Mouse (Mus musculus) hindbrain, embryonic 16.5 days (tissue): ENCODE measurements around the gene Hoxd11. TPM values are rescaled to one million over a fixed set of nuclear protein-coding genes. Genes with fewer than 3 reads are reported as not detected.

Experiments used
- ATAC-seq: fragments of 200-750 bp; cut with Nextera tagmentation; 2 replicates; pipeline ENCODE4 v1.8.0; 2017; ENCODE audit warnings: moderate TSS enrichment, moderate library complexity
- H3K27ac ChIP-seq: fragments of 300-500 bp; sonication (generic); 2 replicates; pipeline ENCODE4 v1.5.1; 2014; ENCODE audit warnings: low read depth, mild to moderate bottlenecking, control low read depth, low read length, moderate library complexity
- H3K27me3 ChIP-seq: fragments of 300-500 bp; sonication (generic); replicated peaks from 2 replicates; pipeline ENCODE4 v1.6.1; 2014; ENCODE audit warnings: low read length; ENCODE audit not compliant: control insufficient read depth, insufficient read depth
- H3K36me3 ChIP-seq: fragments of 300-500 bp; sonication (generic); 2 replicates; pipeline ENCODE4 v1.6.1; 2014; ENCODE audit warnings: mild to moderate bottlenecking, low read length, moderate library complexity, mixed read lengths; ENCODE audit not compliant: control insufficient read depth, insufficient read depth
- H3K4me1 ChIP-seq: fragments of 300-500 bp; sonication (generic); 2 replicates; pipeline ENCODE4 v1.6.1; 2014; ENCODE audit warnings: low read depth, low read length; ENCODE audit not compliant: control insufficient read depth, insufficient read depth
- H3K4me2 ChIP-seq: fragments of 300-500 bp; sonication (generic); 2 replicates; pipeline ENCODE4 v1.6.1; 2014; ENCODE audit warnings: mild to moderate bottlenecking, low read length, control low read depth, moderate library complexity
- H3K4me3 ChIP-seq: fragments of 300-500 bp; sonication (generic); 2 replicates; pipeline ENCODE4 v1.5.1; 2014; ENCODE audit warnings: mild to moderate bottlenecking, low read length, control low read depth, moderate library complexity
- H3K9ac ChIP-seq: fragments of 300-500 bp; sonication (generic); 2 replicates; pipeline ENCODE4 v1.6.1; 2014; ENCODE audit warnings: low read depth, mild to moderate bottlenecking, control low read depth, low read length, moderate library complexity
- H3K9me3 ChIP-seq: fragments of 300-500 bp; sonication (generic); 2 replicates; pipeline ENCODE4 v1.6.1; 2014; ENCODE audit warnings: mild to moderate bottlenecking, low read length, moderate library complexity; ENCODE audit not compliant: control insufficient read depth
- WGBS: fragments of 180-500 bp; shearing (Covaris S2); extraction: QIAGEN DNeasy Blood & Tissue Kit; methylation state at CpG from one replicate; pipeline ENCODE4 v1.1.7; 2014; 5-methylcytosine and 5-hydroxymethylcytosine counted together
- polyA plus RNA-seq: library from polyadenylated mRNA; unstranded; fragments of >200 nt; fragmentation: Nextera tagmentation; extraction: Ambion mirVana; gene quantifications from 2 replicates; pipeline ENCODE4 v1.2.1, GENCODE M21; 2015

Hoxd11 gene
- polyA plus RNA-seq, 1 experiment from 2014 or later: not detected

DNA sequence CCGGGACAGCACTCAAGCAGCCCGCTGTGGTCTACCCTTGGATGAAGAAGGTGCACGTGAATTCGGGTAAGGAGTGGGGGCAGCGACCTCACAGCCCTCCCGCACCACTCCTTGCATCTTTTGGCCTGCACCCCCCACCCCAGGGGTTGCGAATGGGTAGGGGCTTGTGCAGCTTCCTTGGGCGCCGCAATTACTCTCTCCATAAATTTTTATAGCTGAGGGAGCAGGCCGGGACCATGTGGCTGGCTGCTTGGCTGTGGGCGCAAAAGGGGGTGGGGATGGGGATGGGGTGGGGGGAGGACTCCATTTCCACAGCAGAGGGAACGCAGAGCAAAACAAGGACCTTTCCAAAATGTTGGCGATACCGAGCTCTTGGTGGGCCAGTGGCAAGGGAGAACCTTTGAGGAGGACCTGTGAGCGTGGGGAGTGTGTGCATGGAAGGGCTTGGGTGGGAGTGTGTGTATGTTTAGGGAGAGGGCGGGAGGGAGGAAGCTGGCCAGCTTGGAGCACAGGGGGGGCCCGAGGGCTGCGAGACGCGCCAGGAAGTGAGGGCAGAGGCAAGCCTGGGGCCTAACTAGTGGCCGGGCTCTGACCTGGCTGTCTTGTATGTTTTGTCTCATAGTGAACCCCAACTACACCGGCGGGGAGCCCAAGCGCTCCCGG is 48.4 kb downstream of the Hoxd11 start:
- WGBS: 4% methylated on average over 24 of the region's 25 CpGs
- no peaks in the 10 kb centered on the region for H3K36me3 ChIP-seq
- peaks cover 44% of the 10 kb centered on the region for H3K27me3 ChIP-seq
- peak overlapping the region; percentile 50 for H3K4me2 ChIP-seq
- H3K9ac ChIP-seq: peak overlapping the region; percentile 53
- H3K27ac ChIP-seq: peak overlapping the region; percentile 81
- peaks cover 2% of the 10 kb centered on the region for H3K4me1 ChIP-seq
- H3K4me3 ChIP-seq: peak overlapping the region; percentile 49
- peak; percentile 19; the same call in 1 of the 2 replicates for ATAC-seq
- H3K9me3 ChIP-seq: no peaks in the 10 kb centered on the region

DNA sequence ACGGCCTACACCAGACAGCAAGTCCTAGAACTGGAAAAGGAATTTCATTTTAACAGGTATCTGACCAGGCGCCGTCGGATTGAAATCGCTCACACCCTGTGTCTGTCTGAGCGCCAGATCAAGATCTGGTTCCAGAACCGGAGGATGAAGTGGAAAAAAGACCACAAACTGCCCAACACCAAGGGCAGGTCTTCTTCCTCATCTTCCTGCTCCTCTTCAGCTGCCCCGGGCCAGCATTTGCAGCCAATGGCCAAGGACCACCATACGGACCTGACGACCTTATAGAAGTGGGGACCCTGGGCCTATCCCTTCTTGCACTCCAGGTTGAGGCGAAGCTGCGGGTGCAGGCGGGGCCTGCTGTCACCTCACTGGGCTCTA is 48.9 kb downstream of the Hoxd11 start:
- Histone ChIP-seq H3K4me3 (peak overlapping the region; percentile 49), H3K9ac (peak overlapping the region; percentile 53), H3K27ac (peak overlapping the region; percentile 68), H3K4me2 (peak overlapping the region; percentile 50), H3K4me1 (peaks cover 2% of the 10 kb centered on the region), H3K27me3 (peaks cover 39% of the 10 kb centered on the region), H3K9me3 (no peaks in the 10 kb centered on the region), H3K36me3 (no peaks in the 10 kb centered on the region)
- no peak for ATAC-seq
- WGBS: 12% methylated on average over 13 of the region's 13 CpGs

DNA sequence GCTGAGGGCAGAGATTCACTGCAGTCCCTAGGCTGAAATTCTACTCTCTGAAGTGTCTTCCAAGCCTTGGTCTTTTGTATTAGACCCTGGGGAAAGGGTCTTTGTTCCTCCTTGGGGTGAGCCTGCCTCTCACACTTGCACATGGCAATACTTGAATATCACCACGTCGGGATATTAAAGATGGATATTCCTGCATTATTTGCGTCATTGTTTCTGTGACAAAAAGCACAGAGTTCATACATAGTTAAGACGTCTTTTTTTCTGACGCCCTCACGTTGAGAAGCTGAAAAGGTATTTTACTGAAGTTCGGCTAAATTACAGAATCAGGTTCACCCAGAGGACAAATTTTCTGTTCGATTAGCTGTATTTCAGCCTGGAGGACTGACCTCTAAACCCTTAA is 51.0 kb downstream of the Hoxd11 start:
- WGBS: 7% methylated on average over 8 of the region's 8 CpGs
- ATAC-seq: no peak
- H3K9ac ChIP-seq: 0 out of 2 replicates have a peak overlapping the region, but pooled peaks have one; percentile 4
- H3K36me3 ChIP-seq: no peaks in the 10 kb centered on the region
- H3K9me3 ChIP-seq: no peaks in the 10 kb centered on the region
- no peak overlapping the region; the same call in 1 of the 2 replicates for H3K4me3 ChIP-seq
- peaks cover 29% of the 10 kb centered on the region for H3K27me3 ChIP-seq
- peak overlapping the region; percentile 67 for H3K4me2 ChIP-seq
- H3K27ac ChIP-seq: no peak overlapping the region; the same call in 1 of the 2 replicates
- peaks cover 2% of the 10 kb centered on the region for H3K4me1 ChIP-seq

DNA sequence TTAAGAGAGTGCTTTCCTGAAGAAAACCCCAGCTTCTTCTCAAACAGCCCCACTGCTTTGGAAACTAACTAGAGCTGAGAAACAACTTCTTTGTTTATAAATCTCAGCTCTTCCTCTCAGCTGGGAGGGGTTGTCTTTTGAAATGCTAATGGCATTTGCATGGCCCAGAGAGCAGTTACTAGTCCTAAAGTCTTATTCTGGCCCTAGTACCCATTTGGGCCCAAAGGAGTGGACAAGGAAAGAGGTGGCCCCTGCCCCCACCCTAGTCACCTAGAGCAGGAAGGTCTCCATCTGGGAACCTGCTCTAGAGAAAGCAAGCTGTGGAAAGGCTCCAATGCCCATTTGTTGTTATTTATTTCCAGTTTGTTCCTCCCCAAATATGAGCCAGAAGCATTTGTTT is 51.7 kb downstream of the Hoxd11 start:
- no peak for ATAC-seq

DNA sequence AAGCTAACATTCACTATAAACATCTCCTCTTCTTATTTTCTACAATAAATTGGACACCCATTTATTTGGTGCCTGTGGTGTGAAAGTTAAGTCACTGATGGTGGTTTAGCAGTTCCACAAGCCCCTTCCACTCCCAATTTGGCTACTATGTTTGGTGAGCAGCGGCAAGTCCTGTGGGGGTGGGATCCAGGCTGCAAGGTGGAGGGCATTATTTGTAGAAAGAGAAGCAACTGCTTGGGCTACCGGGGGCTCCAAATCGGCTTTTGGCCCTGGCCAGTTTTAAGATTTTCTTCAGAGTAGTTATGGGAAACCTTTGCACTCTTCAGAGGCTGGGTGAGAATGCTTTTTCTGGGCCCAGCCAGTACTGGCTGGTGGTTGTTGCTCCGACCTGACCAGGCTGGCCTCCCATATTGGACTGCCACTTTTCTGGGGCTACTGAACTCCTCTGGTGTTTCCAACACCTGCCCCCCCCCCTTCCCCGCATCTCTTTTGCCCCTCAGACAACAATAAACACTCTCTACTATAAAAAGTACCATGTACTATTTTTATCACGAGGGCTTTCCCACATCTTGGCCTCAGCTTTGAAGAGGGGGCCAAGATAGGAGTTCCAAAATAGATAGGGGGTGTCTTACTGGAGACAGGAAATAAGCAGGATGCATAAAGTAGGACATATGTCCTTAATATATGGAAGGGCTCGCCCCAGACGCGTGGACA is 52.6 kb downstream of the Hoxd11 start:
- peak overlapping the region; percentile 63 for H3K9ac ChIP-seq
- peak overlapping the region; percentile 42 for H3K4me3 ChIP-seq
- no peaks in the 10 kb centered on the region; the same call in 1 of the 2 replicates for H3K4me1 ChIP-seq
- H3K27me3 ChIP-seq: peaks cover 33% of the 10 kb centered on the region
- peak overlapping the region; percentile 67 for H3K4me2 ChIP-seq
- no peak for ATAC-seq
- peak overlapping the region; percentile 83 for H3K27ac ChIP-seq
- 7% methylated on average over 9 of the region's 9 CpGs for WGBS
- no peaks in the 10 kb centered on the region for H3K36me3 ChIP-seq
- no peaks in the 10 kb centered on the region for H3K9me3 ChIP-seq

More for the DNA sequence above, 51.7 kb downstream of the Hoxd11 start:
- Histone ChIP-seq H3K4me2 (peak overlapping the region; percentile 67), H3K27ac (peak overlapping the region; percentile 9), H3K4me3 (peak overlapping the region; percentile 17; the same call in 1 of the 2 replicates), H3K9me3 (no peaks in the 10 kb centered on the region), H3K4me1 (peaks cover 2% of the 10 kb centered on the region), H3K9ac (no peak overlapping the region), H3K27me3 (peaks cover 35% of the 10 kb centered on the region), H3K36me3 (no peaks in the 10 kb centered on the region)

DNA sequence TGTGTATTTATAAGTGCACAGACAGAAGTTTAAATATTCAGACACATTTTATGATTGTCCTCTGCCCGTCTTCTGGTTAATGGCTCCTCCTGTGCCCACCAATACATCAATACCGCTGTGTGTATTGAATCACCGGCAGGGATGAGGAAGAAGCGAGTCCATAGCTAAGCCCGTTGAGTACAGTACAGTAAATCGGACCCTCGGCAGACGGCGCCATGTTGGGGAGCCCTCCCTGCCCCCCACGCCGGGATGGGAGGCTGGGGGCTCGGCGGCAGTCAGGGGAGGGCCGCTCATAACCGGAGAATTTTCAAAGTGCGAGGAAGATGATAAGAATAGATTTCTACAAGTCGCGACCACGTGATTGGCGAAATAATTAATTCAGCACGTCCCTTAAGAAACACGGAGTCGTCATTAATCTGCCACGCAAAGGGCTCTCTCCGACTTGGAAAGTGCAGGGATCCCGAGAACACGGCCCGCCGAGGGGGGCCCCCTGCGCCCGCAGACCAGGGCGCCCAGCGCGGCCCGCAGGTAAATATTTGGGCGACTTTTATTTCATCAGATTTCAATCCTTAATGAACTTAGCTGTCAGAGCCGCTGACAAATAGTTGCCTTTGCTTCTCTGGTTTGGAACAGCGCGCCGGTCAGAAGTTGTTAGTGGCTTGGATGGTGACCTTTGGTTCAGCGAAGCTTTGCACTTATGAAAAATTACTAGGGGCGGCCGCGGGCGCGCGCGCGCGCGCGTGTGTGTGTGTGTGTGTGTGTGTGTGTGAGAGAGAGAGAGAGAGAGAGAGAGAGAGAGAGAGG is 53.4 kb downstream of the Hoxd11 start:
- H3K36me3 ChIP-seq: no peaks in the 10 kb centered on the region
- H3K27ac ChIP-seq: peak overlapping the region; percentile 83
- WGBS: 2% methylated on average over 52 of the region's 52 CpGs
- no peak for ATAC-seq
- peaks cover 33% of the 10 kb centered on the region for H3K27me3 ChIP-seq
- H3K9ac ChIP-seq: peak overlapping the region; percentile 63
- H3K4me1 ChIP-seq: no peaks in the 10 kb centered on the region; the same call in 1 of the 2 replicates
- peak overlapping the region; percentile 42 for H3K4me3 ChIP-seq
- H3K4me2 ChIP-seq: peak overlapping the region; percentile 67
- H3K9me3 ChIP-seq: no peaks in the 10 kb centered on the region

DNA sequence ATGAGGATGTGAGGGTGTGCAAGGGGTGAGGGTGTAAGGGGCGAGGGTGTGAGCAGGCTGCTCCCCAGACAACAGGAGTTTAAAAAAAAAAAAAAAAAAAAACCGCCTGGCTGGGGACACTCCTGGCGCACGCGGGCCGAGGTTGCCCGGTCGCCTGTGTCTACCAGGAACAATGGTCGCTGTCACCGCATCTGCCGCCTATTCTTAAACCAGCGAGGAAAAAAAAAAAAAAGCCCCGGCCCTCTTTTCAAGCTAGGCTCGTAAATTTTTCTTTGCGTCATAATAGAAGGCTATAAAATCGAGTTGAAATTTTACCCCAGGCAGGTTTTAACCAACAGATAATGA is 53.9 kb downstream of the Hoxd11 start:
- WGBS: under 1% methylated on average over 16 of the region's 16 CpGs
- no peak for ATAC-seq
- Histone ChIP-seq H3K27me3 (peaks cover 36% of the 10 kb centered on the region), H3K9me3 (no peaks in the 10 kb centered on the region), H3K4me2 (peak overlapping the region; percentile 67), H3K9ac (peak overlapping the region; percentile 63; the same call in 1 of the 2 replicates), H3K4me3 (peak overlapping the region; percentile 42), H3K36me3 (no peaks in the 10 kb centered on the region), H3K27ac (peak overlapping the region; percentile 83), H3K4me1 (no peaks in the 10 kb centered on the region; the same call in 1 of the 2 replicates)

DNA sequence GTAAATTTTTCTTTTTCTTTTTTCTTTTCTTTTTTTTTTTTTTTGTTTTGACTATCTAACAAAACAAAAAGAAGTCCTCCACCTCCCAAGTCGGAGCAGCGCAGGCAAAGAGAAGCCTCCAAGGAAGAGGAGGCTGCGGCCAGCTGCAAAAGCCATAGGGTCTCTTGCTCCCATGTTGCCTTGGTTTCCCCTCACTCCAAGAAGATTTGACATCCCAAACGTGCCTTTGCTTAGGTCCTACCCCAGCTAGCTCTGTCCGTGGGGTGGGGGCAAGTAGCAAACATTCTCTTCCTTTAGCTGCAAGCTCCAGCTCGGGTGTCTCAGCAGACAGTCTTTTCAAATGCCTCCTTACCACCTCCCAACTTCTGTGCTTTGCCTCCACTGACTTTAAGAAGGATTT is 54.4 kb downstream of the Hoxd11 start:
- Histone ChIP-seq H3K9ac (peak overlapping the region; percentile 63; the same call in 1 of the 2 replicates), H3K4me3 (peak overlapping the region; percentile 42), H3K36me3 (no peaks in the 10 kb centered on the region), H3K4me2 (peak overlapping the region; percentile 67), H3K27ac (peak overlapping the region; percentile 83), H3K9me3 (no peaks in the 10 kb centered on the region), H3K4me1 (no peaks in the 10 kb centered on the region; the same call in 1 of the 2 replicates), H3K27me3 (peaks cover 31% of the 10 kb centered on the region)
- ATAC-seq: no peak
- WGBS: 3% methylated on average over 6 of the region's 6 CpGs
